Mouse (Mus musculus) forebrain, embryonic 16.5 days (tissue): Measurements from ENCODE around the gene Garnl3. TPM values are rescaled to one million over a fixed set of nuclear protein-coding genes. Genes with fewer than 3 reads are reported as not detected.

Source experiments
- ATAC-seq: fragments of 200-750 bp; cut with Nextera tagmentation; 2 replicates; pipeline ENCODE4 v1.8.0; 2017; ENCODE audit warnings: mild to moderate bottlenecking, moderate library complexity
- H3K27ac ChIP-seq: fragments of 300-500 bp; sonication (generic); 2 replicates; pipeline ENCODE4 v1.5.1; 2014; ENCODE audit warnings: low read length, control low read depth
- H3K27me3 ChIP-seq: fragments of 300-500 bp; sonication (generic); replicated peaks from 2 replicates; pipeline ENCODE4 v1.6.1; 2014; ENCODE audit warnings: low read length; ENCODE audit not compliant: control insufficient read depth, insufficient read depth
- H3K36me3 ChIP-seq: fragments of 300-500 bp; sonication (generic); 2 replicates; pipeline ENCODE4 v1.6.1; 2014; ENCODE audit not compliant: control insufficient read depth, insufficient read depth
- H3K4me1 ChIP-seq: fragments of 300-500 bp; sonication (generic); replicated peaks from 2 replicates; pipeline ENCODE4 v1.6.1; 2014; ENCODE audit warnings: low read length; ENCODE audit not compliant: control insufficient read depth, insufficient read depth
- H3K4me2 ChIP-seq: fragments of 300-500 bp; sonication (generic); 2 replicates; pipeline ENCODE4 v1.6.1; 2014; ENCODE audit warnings: mild to moderate bottlenecking, low read length, control low read depth
- H3K4me3 ChIP-seq: fragments of 300-500 bp; sonication (generic); replicated peaks from 2 replicates; pipeline ENCODE4 v1.5.1; 2014; ENCODE audit warnings: mild to moderate bottlenecking, low read length, control low read depth
- H3K9ac ChIP-seq: fragments of 300-500 bp; sonication (generic); replicated peaks from 2 replicates; pipeline ENCODE4 v1.6.1; 2014; ENCODE audit warnings: low read depth, low read length, control low read depth
- H3K9me3 ChIP-seq: fragments of 300-500 bp; sonication (generic); 2 replicates; pipeline ENCODE4 v1.6.1; 2016; ENCODE audit warnings: low read length; ENCODE audit not compliant: control insufficient read depth
- WGBS: fragments of 180-500 bp; shearing (Covaris S2); extraction: QIAGEN DNeasy Blood & Tissue Kit; methylation state at CpG from one replicate; pipeline ENCODE4 v1.1.7; 2014; 5-methylcytosine and 5-hydroxymethylcytosine counted together
- polyA plus RNA-seq: library from polyadenylated mRNA; unstranded; fragments of >200 nt; fragmentation: Nextera tagmentation; extraction: Ambion mirVana; gene quantifications from 2 replicates; pipeline ENCODE4 v1.2.1, GENCODE M21; 2015

Gene Garnl3
- polyA plus RNA-seq, 1 experiment from 2014 or later, result 34.5 TPM

GRCm38 (mm10) chr2:32965511-32966183, 165.8 kb downstream of the Garnl3 start:
- Histone ChIP-seq H3K27ac (no peak overlapping the region), H3K27me3 (no peaks in the 10 kb centered on the region), H3K36me3 (peaks cover 13% of the 10 kb centered on the region), H3K4me1 (peaks cover 42% of the 10 kb centered on the region), H3K4me3 (no peak overlapping the region), H3K9ac (no peak overlapping the region), H3K4me2 (no peak overlapping the region), H3K9me3 (no peaks in the 10 kb centered on the region)
- ATAC-seq, result no peak
- 20% methylated on average over 7 of the region's 7 CpGs for WGBS

- no peak for ATAC-seq
- H3K27me3 ChIP-seq, result no peaks in the 10 kb centered on the region
- H3K9ac ChIP-seq, result no peak overlapping the region
- H3K4me2 ChIP-seq, result no peak overlapping the region
- H3K27ac ChIP-seq, result no peak overlapping the region
- no peaks in the 10 kb centered on the region for H3K9me3 ChIP-seq
- peaks cover 13% of the 10 kb centered on the region for H3K36me3 ChIP-seq
- 30% methylated on average over 10 of the region's 10 CpGs for whole genome bisulfite sequencing
- H3K4me3 ChIP-seq, result no peak overlapping the region
- peaks cover 44% of the 10 kb centered on the region for H3K4me1 ChIP-seq
These were observed 166.6 kb downstream of the Garnl3 start for GRCm38 (mm10) chr2:32964659-32965457.

- H3K27me3 ChIP-seq, result no peaks in the 10 kb centered on the region
- no peak for ATAC-seq
- H3K4me2 ChIP-seq, result no peak overlapping the region
- peaks cover 44% of the 10 kb centered on the region for H3K4me1 ChIP-seq
- H3K36me3 ChIP-seq, result peaks cover 13% of the 10 kb centered on the region
- H3K27ac ChIP-seq, result no peak overlapping the region
- H3K9ac ChIP-seq, result no peak overlapping the region
- H3K4me3 ChIP-seq, result no peak overlapping the region
- no peaks in the 10 kb centered on the region for H3K9me3 ChIP-seq
- WGBS, result 90% methylated on average over 1 of the region's 1 CpGs
These were observed 167.5 kb downstream of the Garnl3 start for GRCm38 (mm10) chr2:32963981-32964380.

- Histone ChIP-seq H3K27ac (no peak overlapping the region), H3K4me3 (no peak overlapping the region), H3K4me1 (peaks cover 44% of the 10 kb centered on the region), H3K9ac (no peak overlapping the region), H3K9me3 (no peaks in the 10 kb centered on the region), H3K27me3 (no peaks in the 10 kb centered on the region), H3K4me2 (no peak overlapping the region), H3K36me3 (peaks cover 13% of the 10 kb centered on the region)
- no peak for ATAC-seq
- WGBS, result 65% methylated on average over 4 of the region's 4 CpGs
These were observed 167.9 kb downstream of the Garnl3 start for GRCm38 (mm10) chr2:32963544-32963943.

GRCm38 (mm10) chr2:32962875-32963220, 168.6 kb downstream of the Garnl3 start:
- Histone ChIP-seq H3K36me3 (peaks cover 13% of the 10 kb centered on the region), H3K9me3 (no peaks in the 10 kb centered on the region), H3K4me1 (peaks cover 41% of the 10 kb centered on the region), H3K4me3 (peak overlapping the region; percentile 78), H3K9ac (peak overlapping the region; percentile 85), H3K27ac (no peak overlapping the region), H3K27me3 (no peaks in the 10 kb centered on the region), H3K4me2 (peak overlapping the region; percentile 93)
- no peak for ATAC-seq
- 9% methylated on average over 9 of the region's 9 CpGs for WGBS

- Histone ChIP-seq H3K4me1 (peaks cover 35% of the 10 kb centered on the region), H3K36me3 (peaks cover 13% of the 10 kb centered on the region), H3K27ac (peak overlapping the region; percentile 66), H3K9me3 (no peaks in the 10 kb centered on the region), H3K4me2 (peak overlapping the region; percentile 93), H3K9ac (peak overlapping the region; percentile 85), H3K4me3 (peak overlapping the region; percentile 78), H3K27me3 (no peaks in the 10 kb centered on the region)
- peak; percentile 4 for ATAC-seq
- WGBS, result under 1% methylated on average over 33 of the region's 33 CpGs
These were observed 169.2 kb downstream of the Garnl3 start for GRCm38 (mm10) chr2:32962062-32962874.

- H3K4me3 ChIP-seq, result peak within 1 kb of the TSS; percentile 78
- peaks cover 13% of the 10 kb centered on the region for H3K36me3 ChIP-seq
- peak; percentile 97 for ATAC-seq
- peak within 1 kb of the TSS; percentile 93 for H3K4me2 ChIP-seq
- no peaks in the 10 kb centered on the region for H3K27me3 ChIP-seq
- peaks cover 32% of the 10 kb centered on the region for H3K4me1 ChIP-seq
- peak within 1 kb of the TSS; percentile 66 for H3K27ac ChIP-seq
- no peaks in the 10 kb centered on the region for H3K9me3 ChIP-seq
- H3K9ac ChIP-seq, result peak within 1 kb of the TSS; percentile 86
- 2% methylated on average over 55 of the region's 55 CpGs for WGBS
These were observed 170.1 kb downstream of the Garnl3 start, which contains the start of the genes Rpl12 and Lrsam1 for GRCm38 (mm10) chr2:32961192-32961995. Gene Rpl12 (plus strand): TSS chr2:32961559. Gene Lrsam1 (minus strand): TSS chr2:32961614.

GRCm38 (mm10) chr2:32960273-32960672, 171.2 kb downstream of the Garnl3 start:
- H3K9me3 ChIP-seq, result no peaks in the 10 kb centered on the region
- H3K27ac ChIP-seq, result no peak overlapping the region
- H3K36me3 ChIP-seq, result peaks cover 13% of the 10 kb centered on the region
- WGBS, result 98% methylated on average over 4 of the region's 4 CpGs
- no peak overlapping the region; the same call in 1 of the 2 replicates for H3K4me3 ChIP-seq
- peaks cover 26% of the 10 kb centered on the region for H3K4me1 ChIP-seq
- ATAC-seq, result no peak
- H3K27me3 ChIP-seq, result no peaks in the 10 kb centered on the region
- no peak overlapping the region; the same call in 1 of the 2 replicates for H3K9ac ChIP-seq
- H3K4me2 ChIP-seq, result peak overlapping the region; percentile 93; the same call in 1 of the 2 replicates
